Mouse (Mus musculus) neural tube, embryonic 15.5 days (tissue): ENCODE measurements around the gene Hoxb5. TPM values are rescaled to one million over a fixed set of nuclear protein-coding genes. Genes with fewer than 3 reads are reported as not detected.

Source experiments
- ATAC-seq: fragments of 200-750 bp; cut with Nextera tagmentation; 2 replicates; pipeline ENCODE4 v1.8.0; 2017; ENCODE audit warnings: mild to moderate bottlenecking, moderate TSS enrichment, moderate library complexity; ENCODE audit not compliant: low FRiP score
- H3K27ac ChIP-seq: fragments of 300-500 bp; sonication (generic); replicated peaks from 2 replicates; pipeline ENCODE4 v1.5.1; 2015; ENCODE audit warnings: mild to moderate bottlenecking, inconsistent platforms
- H3K27me3 ChIP-seq: fragments of 300-500 bp; sonication (generic); replicated peaks from 2 replicates; pipeline ENCODE4 v1.6.1; 2015; ENCODE audit warnings: inconsistent platforms
- H3K36me3 ChIP-seq: fragments of 300-500 bp; sonication (generic); 2 replicates; pipeline ENCODE4 v1.6.1; 2015; ENCODE audit warnings: inconsistent platforms
- H3K4me1 ChIP-seq: fragments of 300-500 bp; sonication (generic); 2 replicates; pipeline ENCODE4 v1.6.1; 2015; ENCODE audit warnings: inconsistent platforms
- H3K4me2 ChIP-seq: fragments of 300-500 bp; sonication (generic); 2 replicates; pipeline ENCODE4 v1.6.1; 2015; ENCODE audit warnings: inconsistent platforms, mild to moderate bottlenecking, moderate library complexity
- H3K4me3 ChIP-seq: fragments of 300-500 bp; sonication (generic); replicated peaks from 2 replicates; pipeline ENCODE4 v1.5.1; 2015; ENCODE audit warnings: mild to moderate bottlenecking, inconsistent platforms
- H3K9ac ChIP-seq: fragments of 300-500 bp; sonication (generic); replicated peaks from 2 replicates; pipeline ENCODE4 v1.6.1; 2015; ENCODE audit warnings: mild to moderate bottlenecking, inconsistent platforms
- H3K9me3 ChIP-seq: fragments of 300-500 bp; sonication (generic); replicated peaks from 2 replicates; pipeline ENCODE4 v1.6.1; 2016; ENCODE audit warnings: inconsistent platforms
- whole genome bisulfite sequencing: fragments of 180-500 bp; shearing (Covaris S2); methylation state at CpG from one replicate; pipeline ENCODE4 v1.1.7; 2015; ENCODE audit warnings: mixed read lengths; 5-methylcytosine and 5-hydroxymethylcytosine counted together
- polyA plus RNA-seq: library from polyadenylated mRNA; unstranded; fragments of >200 nt; fragmentation: Nextera tagmentation; extraction: Ambion mirVana; gene quantifications from 2 replicates; pipeline ENCODE4 v1.2.1, GENCODE M21; 2015

Gene Hoxb5
- polyA plus RNA-seq, 1 experiment from 2014 or later = 106 TPM

DNA sequence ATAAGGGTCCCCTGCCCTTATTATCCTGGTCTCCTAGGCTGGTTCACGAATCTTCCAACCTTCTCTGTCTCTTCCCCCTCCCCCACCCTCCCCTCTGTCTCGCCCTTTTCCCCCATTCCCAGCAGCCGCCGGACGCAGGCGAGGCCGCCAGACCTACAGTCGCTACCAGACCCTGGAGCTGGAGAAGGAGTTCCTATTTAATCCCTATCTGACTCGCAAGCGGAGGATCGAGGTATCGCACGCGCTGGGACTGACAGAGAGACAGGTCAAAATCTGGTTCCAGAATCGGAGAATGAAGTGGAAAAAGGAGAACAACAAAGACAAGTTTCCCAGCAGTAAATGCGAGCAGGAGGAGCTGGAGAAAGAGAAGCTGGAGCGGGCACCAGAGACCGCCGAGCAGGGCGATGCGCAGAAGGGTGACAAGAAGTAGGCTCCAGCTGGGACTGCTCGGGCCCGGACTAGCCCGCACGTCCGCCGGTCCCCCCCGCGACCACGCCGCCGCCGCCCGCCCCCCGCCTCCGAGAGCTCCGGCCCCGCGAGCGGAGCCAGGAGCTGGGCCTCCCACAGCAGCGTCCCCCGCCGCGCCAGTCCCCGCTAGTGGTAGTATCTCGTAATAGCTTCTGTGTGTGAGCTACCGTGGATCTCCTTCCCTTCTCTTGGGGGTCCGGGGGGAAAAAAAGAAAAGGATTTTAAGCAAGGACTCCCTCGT lies 18.9 kb upstream of the Hoxb5 start:
- no peak for ATAC-seq
- Histone ChIP-seq H3K36me3 (no peaks in the 10 kb centered on the region), H3K4me3 (peak overlapping the region; percentile 60), H3K9ac (peak overlapping the region; percentile 83), H3K9me3 (no peaks in the 10 kb centered on the region), H3K4me1 (peaks cover 38% of the 10 kb centered on the region), H3K27ac (peak overlapping the region; percentile 99), H3K4me2 (peak overlapping the region; percentile 87), H3K27me3 (no peaks in the 10 kb centered on the region)
- WGBS = under 1% methylated on average over 49 of the region's 49 CpGs

DNA sequence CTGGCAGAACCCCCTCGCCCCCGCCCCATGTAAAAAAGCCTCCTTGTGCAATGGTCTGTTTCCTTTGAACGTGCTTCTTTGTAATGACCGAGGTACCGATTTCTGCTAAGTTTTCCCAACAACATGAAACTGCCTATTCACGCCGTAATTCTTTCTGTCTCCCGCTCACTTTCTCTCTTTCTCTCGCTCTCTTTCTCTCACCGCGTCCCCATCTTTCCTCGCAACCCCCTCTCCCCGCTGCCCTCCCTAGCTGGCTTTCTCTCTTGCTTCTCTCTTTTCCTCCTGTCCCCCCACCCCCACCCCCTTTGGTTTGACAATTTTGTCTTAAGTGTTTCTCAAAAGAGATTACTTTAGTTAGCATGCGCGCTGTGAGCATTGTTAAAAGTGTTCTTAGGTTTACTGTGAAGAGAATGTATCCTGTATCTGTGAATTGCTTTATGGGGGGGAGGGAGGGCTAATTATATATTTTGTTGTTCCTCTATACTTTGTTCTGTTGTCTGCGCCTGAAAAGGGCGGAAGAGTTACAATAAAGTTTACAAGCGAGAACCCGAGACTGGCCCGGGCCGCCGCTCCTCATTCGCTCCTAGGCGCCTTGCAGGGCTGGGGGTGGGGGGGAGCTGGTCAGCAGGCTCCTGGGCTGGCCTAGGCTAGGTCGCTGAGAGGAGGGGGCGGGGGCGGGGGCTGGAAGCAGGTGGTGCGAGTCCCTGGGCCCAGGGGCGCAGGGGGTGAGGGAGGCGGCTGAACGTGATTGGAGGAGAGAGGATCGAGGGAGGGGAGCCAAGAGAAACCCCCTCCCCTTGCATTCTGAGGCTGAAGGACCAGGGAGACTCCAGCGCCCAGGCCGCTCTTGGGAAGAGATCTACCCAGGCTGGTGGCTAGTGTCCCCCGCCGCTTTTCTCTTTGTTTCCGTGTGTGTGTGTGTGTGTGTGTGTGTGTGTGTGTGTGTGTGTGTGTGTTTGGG lies 18.1 kb upstream of the Hoxb5 start:
- H3K27ac ChIP-seq = peak overlapping the region; percentile 99

DNA sequence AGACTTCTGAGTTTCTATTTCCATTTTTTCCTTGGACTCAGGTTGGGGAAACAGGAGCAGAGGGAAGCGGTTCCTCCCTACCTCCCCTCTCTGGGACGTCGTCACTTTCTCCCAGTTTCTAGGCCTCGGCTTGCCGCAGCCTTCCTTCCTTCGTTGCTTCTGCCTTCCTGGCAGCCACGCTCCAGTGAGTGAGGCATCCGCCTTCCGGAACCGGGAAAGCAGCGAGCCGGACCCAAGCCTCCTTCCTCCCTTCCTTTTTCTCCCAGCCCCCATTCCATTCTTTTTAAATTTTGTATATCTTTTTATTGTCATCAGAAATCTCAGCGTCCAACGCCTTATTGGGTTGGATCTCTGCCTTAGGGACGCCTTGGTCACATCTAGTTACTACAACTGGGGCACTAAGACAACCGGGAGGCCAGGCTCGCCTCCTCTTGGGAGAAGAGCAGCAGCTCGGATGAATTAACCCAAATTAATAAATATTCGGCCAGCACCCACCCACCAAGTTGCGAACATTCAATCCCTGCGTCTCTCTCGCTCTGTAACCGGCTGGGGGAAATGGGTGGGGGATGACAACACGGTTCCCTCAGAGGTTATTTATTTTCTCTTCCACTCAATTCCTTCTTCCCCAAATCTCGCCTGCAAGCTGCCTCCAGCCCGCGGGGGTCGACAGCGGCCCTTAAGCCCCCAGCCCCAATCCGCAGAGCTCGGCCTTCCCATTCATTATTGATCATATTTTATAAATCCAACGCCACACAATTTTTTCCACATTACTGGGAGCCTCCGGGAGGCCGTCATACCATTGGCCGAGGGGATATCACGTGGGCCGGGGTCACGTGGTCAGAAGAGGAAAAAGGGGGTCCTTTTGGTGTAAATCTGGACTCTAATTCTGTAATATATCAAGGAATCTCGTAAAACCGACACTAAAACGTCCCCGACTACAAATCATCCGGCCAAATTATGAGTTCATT lies 17.1 kb upstream of the Hoxb5 start, which contains the start of gene Hoxb7:
TSS of gene Hoxb7 (plus strand) at position 853 of the 968 bp plus-strand sequence.
- under 1% methylated on average over 43 of the region's 43 CpGs for WGBS
- H3K9me3 ChIP-seq = no peaks in the 10 kb centered on the region
- peak within 1 kb of the TSS; percentile 60 for H3K4me3 ChIP-seq
- no peaks in the 10 kb centered on the region for H3K27me3 ChIP-seq
- H3K4me1 ChIP-seq = peaks cover 29% of the 10 kb centered on the region
- H3K9ac ChIP-seq = peak within 1 kb of the TSS; percentile 83
- no peaks in the 10 kb centered on the region for H3K36me3 ChIP-seq
- peak within 1 kb of the TSS; percentile 99 for H3K27ac ChIP-seq
- peak within 1 kb of the TSS; percentile 87 for H3K4me2 ChIP-seq
- ATAC-seq = peak; percentile 28; the same call in 1 of the 2 replicates

More for the DNA sequence above, 18.1 kb upstream of the Hoxb5 start:
- peaks cover 29% of the 10 kb centered on the region for H3K4me1 ChIP-seq
- peak overlapping the region; percentile 87 for H3K4me2 ChIP-seq
- no peaks in the 10 kb centered on the region for H3K9me3 ChIP-seq
- WGBS = 2% methylated on average over 32 of the region's 37 CpGs
- peak overlapping the region; percentile 83 for H3K9ac ChIP-seq
- no peaks in the 10 kb centered on the region for H3K36me3 ChIP-seq
- H3K4me3 ChIP-seq = peak overlapping the region; percentile 60
- ATAC-seq = peak; percentile 82
- no peaks in the 10 kb centered on the region for H3K27me3 ChIP-seq

DNA sequence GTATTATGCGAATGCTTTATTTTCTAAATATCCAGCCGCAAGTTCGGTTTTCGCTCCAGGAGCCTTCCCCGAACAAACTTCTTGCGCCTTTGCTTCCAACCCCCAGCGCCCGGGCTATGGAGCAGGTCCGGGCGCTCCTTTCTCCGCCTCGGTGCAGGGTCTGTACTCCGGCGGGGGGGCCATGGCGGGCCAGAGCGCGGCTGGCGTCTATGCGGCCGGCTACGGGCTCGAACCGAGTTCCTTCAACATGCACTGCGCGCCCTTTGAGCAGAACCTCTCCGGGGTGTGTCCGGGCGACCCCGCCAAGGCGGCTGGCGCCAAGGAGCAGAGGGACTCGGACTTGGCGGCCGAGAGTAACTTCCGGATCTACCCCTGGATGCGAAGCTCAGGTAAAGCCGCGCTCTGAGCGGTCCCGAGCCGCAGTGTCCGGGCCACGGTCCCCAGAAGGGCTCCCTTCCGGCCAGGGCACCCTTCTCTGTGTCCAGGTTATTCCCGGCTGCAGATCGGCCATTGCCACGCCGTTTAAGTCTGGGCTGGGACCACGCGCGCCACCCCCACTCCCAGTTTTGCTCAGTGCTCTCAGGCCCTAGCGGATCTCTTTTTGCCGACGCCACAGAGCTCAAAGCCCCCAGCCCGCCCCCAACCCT lies 16.3 kb upstream of the Hoxb5 start:
- ATAC-seq = no peak
- peak overlapping the region; percentile 87 for H3K4me2 ChIP-seq
- peak overlapping the region; percentile 60 for H3K4me3 ChIP-seq
- H3K36me3 ChIP-seq = no peaks in the 10 kb centered on the region
- no peaks in the 10 kb centered on the region for H3K9me3 ChIP-seq
- H3K27me3 ChIP-seq = no peaks in the 10 kb centered on the region
- H3K27ac ChIP-seq = peak overlapping the region; percentile 99
- WGBS = under 1% methylated on average over 55 of the region's 55 CpGs
- peak overlapping the region; percentile 83 for H3K9ac ChIP-seq
- peaks cover 28% of the 10 kb centered on the region for H3K4me1 ChIP-seq

DNA sequence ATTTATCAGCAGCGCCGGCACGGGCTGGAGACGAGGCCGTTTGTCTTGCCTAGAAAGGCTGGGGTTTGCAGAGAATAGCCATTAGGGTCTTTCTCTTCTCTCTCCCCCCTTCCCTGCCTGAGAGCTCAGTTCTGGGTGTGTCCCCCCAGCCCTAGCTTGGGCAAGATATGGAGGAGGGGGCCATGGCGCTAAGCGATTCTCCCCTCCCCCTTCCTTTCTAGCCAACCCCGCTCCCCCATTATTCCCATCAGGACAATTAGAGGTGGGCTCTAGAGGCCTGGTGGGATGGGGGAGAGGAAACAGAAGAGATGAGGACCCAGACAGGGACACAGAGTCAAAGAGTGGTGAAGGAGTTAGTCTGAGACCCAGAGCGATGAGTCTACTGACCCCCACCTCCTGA lies 15.7 kb upstream of the Hoxb5 start:
- peak overlapping the region; percentile 99 for H3K27ac ChIP-seq
- peak overlapping the region; percentile 60 for H3K4me3 ChIP-seq
- H3K4me2 ChIP-seq = peak overlapping the region; percentile 87
- peaks cover 28% of the 10 kb centered on the region for H3K4me1 ChIP-seq
- H3K9me3 ChIP-seq = no peaks in the 10 kb centered on the region
- peak; percentile 29; the same call in 1 of the 2 replicates for ATAC-seq
- peak overlapping the region; percentile 83 for H3K9ac ChIP-seq
- H3K36me3 ChIP-seq = no peaks in the 10 kb centered on the region
- no peaks in the 10 kb centered on the region for H3K27me3 ChIP-seq
- WGBS = 4% methylated on average over 9 of the region's 9 CpGs

DNA sequence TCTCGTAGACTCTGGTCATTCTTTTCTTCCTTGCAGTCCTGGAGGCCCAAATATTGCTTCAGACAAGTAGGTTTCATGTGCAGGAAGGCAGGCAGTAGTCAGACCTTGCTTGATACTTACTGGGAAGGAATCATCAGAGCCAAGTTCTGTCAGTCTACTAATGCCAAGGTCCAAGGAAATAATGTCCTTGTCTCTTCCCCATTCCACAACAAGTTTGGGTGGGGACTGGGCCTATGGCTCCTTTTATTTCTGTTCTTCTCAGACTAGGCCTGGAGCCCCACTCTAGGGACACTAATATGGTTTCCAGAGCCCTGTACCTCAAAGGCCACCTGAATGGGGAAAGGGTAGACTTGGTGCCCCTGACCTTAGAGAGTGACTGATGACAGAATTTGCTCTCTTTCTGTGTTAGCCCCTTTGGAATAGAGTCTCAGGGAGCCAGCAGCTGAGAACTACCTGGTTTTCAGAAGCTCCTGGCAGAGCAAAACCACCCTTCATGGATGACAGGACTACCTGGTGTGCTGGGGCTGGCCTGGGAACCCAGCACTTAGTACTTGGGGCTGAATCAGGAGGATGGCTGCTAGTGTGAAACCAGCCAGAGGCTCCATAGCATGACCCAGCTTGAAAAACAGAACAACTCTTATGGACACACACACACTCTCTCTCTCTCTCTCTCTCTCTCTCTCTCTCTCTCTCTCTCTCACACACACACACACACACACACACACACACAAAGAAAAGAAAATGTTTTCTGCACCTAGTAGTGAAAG lies 14.5 kb upstream of the Hoxb5 start:
- 7% methylated on average over 1 of the region's 1 CpGs for WGBS
- Histone ChIP-seq H3K4me1 (peaks cover 28% of the 10 kb centered on the region), H3K27me3 (no peaks in the 10 kb centered on the region), H3K9ac (peak overlapping the region; percentile 83), H3K36me3 (no peaks in the 10 kb centered on the region), H3K9me3 (no peaks in the 10 kb centered on the region), H3K27ac (peak overlapping the region; percentile 99), H3K4me2 (peak overlapping the region; percentile 87), H3K4me3 (peak overlapping the region; percentile 60)
- no peak for ATAC-seq

DNA sequence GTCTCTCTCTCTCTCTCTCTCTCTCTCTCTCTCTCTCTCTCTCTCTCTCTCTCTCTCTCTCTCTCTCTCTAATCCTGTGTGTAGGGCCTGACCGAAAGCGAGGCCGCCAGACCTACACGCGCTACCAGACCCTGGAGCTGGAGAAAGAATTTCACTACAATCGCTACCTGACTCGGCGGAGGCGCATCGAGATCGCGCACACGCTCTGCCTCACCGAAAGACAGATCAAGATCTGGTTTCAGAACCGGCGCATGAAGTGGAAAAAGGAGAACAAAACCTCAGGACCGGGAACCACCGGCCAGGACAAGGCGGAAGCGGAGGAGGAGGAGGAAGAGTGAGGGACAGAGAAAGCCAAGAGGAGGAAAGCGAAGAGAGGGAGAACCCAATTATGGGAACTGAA lies 13.8 kb upstream of the Hoxb5 start:
- Histone ChIP-seq H3K9me3 (no peaks in the 10 kb centered on the region), H3K4me1 (peaks cover 28% of the 10 kb centered on the region), H3K27ac (peak overlapping the region; percentile 99), H3K27me3 (no peaks in the 10 kb centered on the region), H3K4me2 (peak overlapping the region; percentile 87), H3K9ac (peak overlapping the region; percentile 83), H3K36me3 (no peaks in the 10 kb centered on the region), H3K4me3 (peak overlapping the region; percentile 60)
- ATAC-seq = no peak
- WGBS = 9% methylated on average over 21 of the region's 21 CpGs

DNA sequence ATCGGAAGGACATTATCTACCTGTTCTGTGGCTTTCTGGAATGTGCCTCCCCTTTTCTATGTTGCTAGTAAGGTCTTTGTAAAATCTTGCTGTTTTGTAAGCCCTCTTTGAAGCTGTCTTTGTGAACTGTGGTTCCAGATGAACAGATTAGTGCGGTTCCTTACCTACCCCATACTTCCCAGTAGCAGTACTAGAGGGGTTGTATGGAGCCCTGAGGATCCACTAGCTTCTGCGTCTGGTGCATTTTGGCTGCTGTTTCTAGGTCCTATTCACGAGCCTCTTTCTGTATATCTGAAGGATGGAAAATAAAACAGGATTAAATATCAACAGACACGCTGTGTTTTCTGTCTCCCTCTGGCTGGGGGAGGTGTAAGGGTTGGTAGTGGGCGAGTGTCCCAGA lies 13.3 kb upstream of the Hoxb5 start:
- H3K27me3 ChIP-seq = no peaks in the 10 kb centered on the region
- H3K9ac ChIP-seq = peak overlapping the region; percentile 83
- no peak for ATAC-seq
- 10% methylated on average over 6 of the region's 6 CpGs for WGBS
- peak overlapping the region; percentile 87 for H3K4me2 ChIP-seq
- no peaks in the 10 kb centered on the region for H3K36me3 ChIP-seq
- no peaks in the 10 kb centered on the region for H3K9me3 ChIP-seq
- peak overlapping the region; percentile 99 for H3K27ac ChIP-seq
- peaks cover 28% of the 10 kb centered on the region for H3K4me1 ChIP-seq
- H3K4me3 ChIP-seq = peak overlapping the region; percentile 60

DNA sequence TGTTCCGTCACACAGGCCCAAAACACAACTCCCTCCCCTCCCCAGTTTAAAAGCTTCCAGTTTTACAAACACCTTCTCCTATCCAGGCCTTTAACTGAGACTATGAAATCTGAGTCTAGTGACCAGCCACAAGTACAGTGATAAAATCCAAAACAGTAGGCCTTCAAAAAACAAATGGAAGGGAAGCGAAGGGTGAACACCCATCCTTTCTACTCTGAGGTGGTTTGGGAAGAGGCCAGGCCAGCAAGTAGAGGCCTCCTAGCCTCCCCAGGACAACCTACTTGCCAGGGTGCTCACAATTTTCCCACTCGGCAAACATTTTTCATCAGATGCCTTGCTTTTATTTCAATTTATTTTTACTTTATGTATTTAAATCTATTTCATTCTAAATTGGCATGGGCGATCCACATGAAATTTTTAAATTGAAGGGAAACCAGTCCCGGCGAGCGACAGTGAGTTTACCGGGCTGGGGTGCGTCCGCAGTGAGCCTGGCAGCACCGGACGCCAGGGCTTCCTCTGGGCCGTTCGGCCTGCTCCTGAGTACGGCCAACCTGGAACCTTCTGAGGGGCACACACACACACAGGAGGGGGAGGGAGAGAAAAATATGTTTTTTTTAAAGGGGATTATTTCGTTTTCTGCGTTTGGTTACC lies 12.3 kb upstream of the Hoxb5 start:
- ATAC-seq = no peak
- Histone ChIP-seq H3K4me3 (peak overlapping the region; percentile 60), H3K9ac (peak overlapping the region; percentile 83), H3K27ac (peak overlapping the region; percentile 99), H3K4me2 (peak overlapping the region; percentile 87), H3K36me3 (no peaks in the 10 kb centered on the region), H3K27me3 (no peaks in the 10 kb centered on the region), H3K9me3 (no peaks in the 10 kb centered on the region), H3K4me1 (peaks cover 32% of the 10 kb centered on the region)
- 10% methylated on average over 17 of the region's 17 CpGs for whole genome bisulfite sequencing
